Mouse (Mus musculus) heart, embryonic 11.5 days (tissue): ENCODE measurements around the gene Focad. TPM values are rescaled to one million over a fixed set of nuclear protein-coding genes. Genes with fewer than 3 reads are reported as not detected.

Experiments used
- ATAC-seq: fragments of 200-750 bp; cut with Nextera tagmentation; replicated peaks from 2 replicates; pipeline ENCODE4 v1.8.0; 2017; ENCODE audit warnings: moderate library complexity; ENCODE audit not compliant: insufficient number of reproducible peaks, low FRiP score, low TSS enrichment
- H3K27ac ChIP-seq: fragments of 300-500 bp; sonication (generic); 2 replicates; pipeline ENCODE4 v1.5.1; 2014; ENCODE audit warnings: mild to moderate bottlenecking, low read depth, low read length
- H3K27me3 ChIP-seq: fragments of 300-500 bp; sonication (generic); 2 replicates; pipeline ENCODE4 v1.6.1; 2014; ENCODE audit warnings: mild to moderate bottlenecking, low read length, mixed read lengths; ENCODE audit not compliant: control insufficient read depth, insufficient read depth
- H3K36me3 ChIP-seq: fragments of 300-500 bp; sonication (generic); 2 replicates; pipeline ENCODE4 v1.6.1; 2014; ENCODE audit warnings: mild to moderate bottlenecking, low read length, moderate library complexity, mixed read lengths; ENCODE audit not compliant: control insufficient read depth, insufficient read depth
- H3K4me1 ChIP-seq: fragments of 300-500 bp; sonication (generic); 2 replicates; pipeline ENCODE4 v1.6.1; 2014; ENCODE audit warnings: low read length; ENCODE audit not compliant: control insufficient read depth, insufficient read depth
- H3K4me2 ChIP-seq: fragments of 300-500 bp; sonication (generic); 2 replicates; pipeline ENCODE4 v1.6.1; 2014; ENCODE audit warnings: mild to moderate bottlenecking, moderate library complexity
- H3K4me3 ChIP-seq: fragments of 300-500 bp; sonication (generic); 2 replicates; pipeline ENCODE4 v1.5.1; 2014; ENCODE audit warnings: low read depth, low read length
- H3K9ac ChIP-seq: fragments of 300-500 bp; sonication (generic); 2 replicates; pipeline ENCODE4 v1.6.1; 2014; ENCODE audit warnings: mild to moderate bottlenecking, low read depth, low read length, moderate library complexity
- H3K9me3 ChIP-seq: fragments of 300-500 bp; sonication (generic); replicated peaks from 2 replicates; pipeline ENCODE4 v1.6.1; 2016; ENCODE audit warnings: low read length; ENCODE audit not compliant: control insufficient read depth
- WGBS: fragments of 180-500 bp; shearing (Covaris S2); extraction: QIAGEN DNeasy Blood & Tissue Kit; methylation state at CpG from one replicate; pipeline ENCODE4 v1.1.7; 2014; ENCODE audit not compliant: insufficient replicate concordance; 5-methylcytosine and 5-hydroxymethylcytosine counted together
- polyA plus RNA-seq: library from polyadenylated mRNA; unstranded; fragments of >200 nt; fragmentation: Nextera tagmentation; extraction: Ambion mirVana; gene quantifications from 2 replicates; pipeline ENCODE4 v1.2.1, GENCODE M21; 2014

Focad gene
- polyA plus RNA-seq, 1 experiment from 2014 or later: 12.2 TPM

- 43% methylated on average over 2 of the region's 2 CpGs for WGBS
- Histone ChIP-seq H3K27me3 (no peaks in the 10 kb centered on the region), H3K9me3 (no peaks in the 10 kb centered on the region), H3K4me3 (no peak overlapping the region), H3K9ac (no peak overlapping the region), H3K36me3 (no peaks in the 10 kb centered on the region), H3K4me1 (no peaks in the 10 kb centered on the region), H3K4me2 (no peak overlapping the region), H3K27ac (no peak overlapping the region)
- no peak for ATAC-seq
Measured at GRCm38 (mm10) chr4:88135936-88136335, 41.5 kb downstream of the Focad start.

- no peaks in the 10 kb centered on the region for H3K27me3 ChIP-seq
- ATAC-seq: no peak
- H3K4me3 ChIP-seq: no peak overlapping the region
- H3K36me3 ChIP-seq: no peaks in the 10 kb centered on the region
- H3K4me1 ChIP-seq: no peaks in the 10 kb centered on the region
- no peak overlapping the region for H3K9ac ChIP-seq
- no peak overlapping the region for H3K27ac ChIP-seq
- H3K9me3 ChIP-seq: no peaks in the 10 kb centered on the region
- WGBS: 65% methylated on average over 4 of the region's 4 CpGs
- no peak overlapping the region for H3K4me2 ChIP-seq
Measured at GRCm38 (mm10) chr4:88136528-88136927, 42.1 kb downstream of the Focad start.

DNA sequence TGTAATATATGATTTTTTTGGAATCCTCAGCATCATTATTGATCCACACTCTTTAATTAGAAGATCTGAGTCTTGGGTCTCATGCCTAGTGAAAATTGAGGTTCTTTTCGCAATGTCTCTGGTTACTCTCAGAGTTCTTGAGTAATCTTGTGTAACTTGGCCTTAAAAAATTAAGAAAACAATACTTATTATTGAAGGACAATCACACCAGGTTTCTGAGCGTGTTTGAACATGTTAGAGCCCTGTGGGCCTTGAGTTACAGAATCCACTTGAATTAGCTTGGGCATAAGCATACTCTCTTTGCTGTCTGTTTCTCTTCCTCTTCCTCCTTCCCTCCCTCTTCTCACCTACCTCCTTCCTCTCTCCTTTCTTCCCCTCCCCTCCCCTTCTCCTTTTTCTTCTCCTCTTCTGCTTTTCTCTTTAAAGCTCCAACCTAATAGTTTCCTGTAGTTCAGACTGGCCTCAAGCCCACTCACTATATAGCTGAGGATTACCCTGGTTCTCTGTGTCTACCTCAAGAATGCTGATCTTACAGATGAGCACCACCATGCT is 44.0 kb downstream of the Focad start:
- H3K4me3 ChIP-seq: no peak overlapping the region
- no peak overlapping the region for H3K4me2 ChIP-seq
- ATAC-seq: no peak
- no peaks in the 10 kb centered on the region for H3K9me3 ChIP-seq
- H3K36me3 ChIP-seq: no peaks in the 10 kb centered on the region
- no peaks in the 10 kb centered on the region for H3K4me1 ChIP-seq
- WGBS: 89% methylated on average over 2 of the region's 2 CpGs
- H3K27me3 ChIP-seq: no peaks in the 10 kb centered on the region
- no peak overlapping the region for H3K27ac ChIP-seq
- H3K9ac ChIP-seq: no peak overlapping the region

GRCm38 (mm10) chr4:88149462-88149861 is 55.0 kb downstream of the Focad start:
- Histone ChIP-seq H3K27ac (no peak overlapping the region), H3K9ac (no peak overlapping the region), H3K36me3 (no peaks in the 10 kb centered on the region), H3K9me3 (no peaks in the 10 kb centered on the region), H3K4me1 (no peaks in the 10 kb centered on the region), H3K4me3 (no peak overlapping the region), H3K4me2 (no peak overlapping the region), H3K27me3 (no peaks in the 10 kb centered on the region)
- no peak for ATAC-seq
- 81% methylated on average over 1 of the region's 1 CpGs for WGBS

GRCm38 (mm10) chr4:88155490-88156160 is 61.2 kb downstream of the Focad start:
- 40% methylated on average over 3 of the region's 3 CpGs for WGBS
- no peaks in the 10 kb centered on the region for H3K36me3 ChIP-seq
- H3K9me3 ChIP-seq: no peaks in the 10 kb centered on the region
- H3K27ac ChIP-seq: no peak overlapping the region
- H3K4me3 ChIP-seq: no peak overlapping the region
- H3K4me1 ChIP-seq: 0 out of 2 replicates have a peak, but pooled peaks cover 4% of the 10 kb centered on the region
- no peak for ATAC-seq
- no peak overlapping the region for H3K9ac ChIP-seq
- H3K27me3 ChIP-seq: no peaks in the 10 kb centered on the region
- no peak overlapping the region for H3K4me2 ChIP-seq

DNA sequence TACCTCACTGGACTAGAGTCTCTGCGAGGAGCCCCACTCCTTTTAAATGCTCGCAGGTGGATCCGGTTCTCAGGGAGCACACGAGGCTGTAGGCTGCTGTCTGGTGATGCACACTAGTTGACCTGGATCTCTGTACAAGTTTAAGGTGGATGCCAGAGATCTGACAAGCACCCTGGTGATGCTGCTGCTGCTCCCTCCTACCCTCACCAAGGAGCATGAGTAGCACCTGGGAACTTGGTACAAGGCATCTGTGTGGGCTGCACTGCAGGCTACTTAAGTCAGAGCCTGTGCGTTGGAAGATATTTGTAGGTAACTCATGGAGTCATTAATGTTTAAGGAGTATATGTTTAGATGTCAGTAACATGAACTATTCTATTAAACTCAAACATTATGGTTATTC is 62.5 kb downstream of the Focad start:
- 87% methylated on average over 5 of the region's 5 CpGs for WGBS
- no peaks in the 10 kb centered on the region for H3K27me3 ChIP-seq
- no peak for ATAC-seq
- no peak overlapping the region for H3K27ac ChIP-seq
- H3K4me1 ChIP-seq: 0 out of 2 replicates have a peak, but pooled peaks cover 4% of the 10 kb centered on the region
- H3K9ac ChIP-seq: no peak overlapping the region
- H3K4me3 ChIP-seq: no peak overlapping the region
- H3K4me2 ChIP-seq: no peak overlapping the region
- H3K36me3 ChIP-seq: no peaks in the 10 kb centered on the region
- H3K9me3 ChIP-seq: no peaks in the 10 kb centered on the region

- Histone ChIP-seq H3K9me3 (no peaks in the 10 kb centered on the region), H3K36me3 (no peaks in the 10 kb centered on the region), H3K9ac (no peak overlapping the region), H3K27ac (no peak overlapping the region), H3K4me2 (no peak overlapping the region), H3K27me3 (no peaks in the 10 kb centered on the region), H3K4me1 (0 out of 2 replicates have a peak, but pooled peaks cover 4% of the 10 kb centered on the region), H3K4me3 (no peak overlapping the region)
- no peak for ATAC-seq
- 89% methylated on average over 6 of the region's 6 CpGs for WGBS
Measured at GRCm38 (mm10) chr4:88157644-88158043, 63.2 kb downstream of the Focad start.

- Histone ChIP-seq H3K36me3 (no peaks in the 10 kb centered on the region), H3K4me2 (no peak overlapping the region), H3K27ac (no peak overlapping the region), H3K9me3 (no peaks in the 10 kb centered on the region), H3K4me1 (0 out of 2 replicates have a peak, but pooled peaks cover 4% of the 10 kb centered on the region), H3K27me3 (no peaks in the 10 kb centered on the region), H3K4me3 (no peak overlapping the region), H3K9ac (no peak overlapping the region)
- 92% methylated on average over 5 of the region's 5 CpGs for WGBS
- ATAC-seq: no peak
Measured at GRCm38 (mm10) chr4:88159256-88159655, 64.8 kb downstream of the Focad start.

GRCm38 (mm10) chr4:88159700-88160099 is 65.3 kb downstream of the Focad start:
- ATAC-seq: no peak
- 83% methylated on average over 6 of the region's 6 CpGs for WGBS

More at GRCm38 (mm10) chr4:88159700-88160099, 65.3 kb downstream of the Focad start:
- Histone ChIP-seq H3K9me3 (no peaks in the 10 kb centered on the region), H3K36me3 (no peaks in the 10 kb centered on the region), H3K4me2 (no peak overlapping the region), H3K4me3 (no peak overlapping the region), H3K27ac (no peak overlapping the region), H3K27me3 (no peaks in the 10 kb centered on the region), H3K9ac (no peak overlapping the region), H3K4me1 (0 out of 2 replicates have a peak, but pooled peaks cover 4% of the 10 kb centered on the region)
